Mouse (Mus musculus): Measurements from ENCODE around the gene Cd44.

GRCm38 (mm10) chr2:102872436-102872835, 29.0 kb downstream of the Cd44 start:
- no peak for TF ChIP-seq CTCF (conservative IDR thresholded peaks at IDR 0.05; ENCODE audit: low read length)
- no peak for TF ChIP-seq POU5F1 (IDR thresholded peaks at IDR 0.05; ENCODE audit: borderline replicate concordance, low read length)
- TF ChIP-seq NANOG (IDR thresholded peaks at IDR 0.05; ENCODE audit: borderline replicate concordance, low read length) = no peak

All from E14TG2a.4 (cell line).